Mouse (Mus musculus): ENCODE measurements around the gene Prss16.

- TF ChIP-seq GATA1 (IDR thresholded peaks at IDR 0.05; ENCODE audit: low read depth, low read length) = no peak
- no peak for TF ChIP-seq HCFC1 (IDR thresholded peaks at IDR 0.05; ENCODE audit: low read depth, low read length)
- TF ChIP-seq CTCF (IDR thresholded peaks at IDR 0.05 in 2 of 3, conservative IDR thresholded peaks at IDR 0.05 in 1 of 3; ENCODE audit: control insufficient read depth in 1 of 3, insufficient read depth in 1 of 3, low read depth in 2 of 3, low read length in 3 of 3, poor library complexity in 1 of 3, severe bottlenecking in 1 of 3) = no peak
- no peak for TF ChIP-seq POLR2A (IDR thresholded peaks at IDR 0.05; ENCODE audit: control insufficient read depth in 1 of 2, insufficient read depth in 1 of 2, low read depth in 1 of 2, low read length in 2 of 2, poor library complexity in 1 of 2)
- TF ChIP-seq MAFK (IDR thresholded peaks at IDR 0.05; ENCODE audit: borderline replicate concordance, low read depth, low read length) = no peak
- no peak for TF ChIP-seq SMC3 (IDR thresholded peaks at IDR 0.05; ENCODE audit: low read depth, low read length)
- TF ChIP-seq EP300 (IDR thresholded peaks at IDR 0.05; ENCODE audit: low read depth in 1 of 2, low read length in 2 of 2) = no peak
- no peak for TF ChIP-seq ETS1 (IDR thresholded peaks at IDR 0.05; ENCODE audit: low read depth, low read length)
- no peak for TF ChIP-seq NRF1 (IDR thresholded peaks at IDR 0.05; ENCODE audit: insufficient read depth, low read depth, low read length, poor library complexity, severe bottlenecking)
- no peak for TF ChIP-seq USF2 (IDR thresholded peaks at IDR 0.05; ENCODE audit: borderline replicate concordance in 1 of 2, insufficient read depth in 1 of 2, low read depth in 1 of 2, low read length in 2 of 2)
- TF ChIP-seq ZC3H11A (IDR thresholded peaks at IDR 0.05; ENCODE audit: low read depth, low read length) = no peak
- no peak for TF ChIP-seq MAX (IDR thresholded peaks at IDR 0.05; ENCODE audit: low read length)
- TF ChIP-seq MYC (IDR thresholded peaks at IDR 0.05; ENCODE audit: low read depth, low read length) = no peak
- no peak for TF ChIP-seq GABPA (IDR thresholded peaks at IDR 0.05; ENCODE audit: low read depth, low read length)
These were observed 20.4 kb upstream of the Prss16 start for GRCm38 (mm10) chr13:22029928-22030327.
